Mouse (Mus musculus) left cerebral cortex, adult 9 months (tissue): ENCODE measurements around the gene Golph3.

ENCODE experiments used
- DNase-seq, 2 experiments: peaks; one replicate each; pipeline ENCODE4 v3.0.0; 2022; ENCODE audit warnings: low spot score in 2 of 2

The Golph3 gene

DNA sequence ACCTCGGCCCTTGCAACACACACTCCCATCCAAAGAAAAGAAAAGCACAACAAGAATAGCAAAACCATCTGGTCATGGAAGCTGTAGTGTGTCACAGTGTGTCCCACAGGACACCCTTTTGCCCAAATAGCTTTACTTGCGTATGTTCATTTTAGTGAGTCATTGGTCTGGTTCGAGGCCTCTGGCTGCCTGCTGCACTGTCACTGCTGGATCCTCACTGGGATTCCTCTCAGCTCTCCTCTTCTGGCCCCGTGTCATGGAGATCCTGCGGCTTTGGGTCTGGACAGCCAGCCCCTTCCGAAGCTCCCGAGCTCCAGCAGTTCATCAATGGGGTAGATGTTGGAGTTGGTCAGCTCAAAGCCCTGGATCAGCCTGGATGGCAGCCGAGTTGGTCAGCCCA, 2.8 kb upstream of the Golph3 start:
- no peak for DNase-seq

DNA sequence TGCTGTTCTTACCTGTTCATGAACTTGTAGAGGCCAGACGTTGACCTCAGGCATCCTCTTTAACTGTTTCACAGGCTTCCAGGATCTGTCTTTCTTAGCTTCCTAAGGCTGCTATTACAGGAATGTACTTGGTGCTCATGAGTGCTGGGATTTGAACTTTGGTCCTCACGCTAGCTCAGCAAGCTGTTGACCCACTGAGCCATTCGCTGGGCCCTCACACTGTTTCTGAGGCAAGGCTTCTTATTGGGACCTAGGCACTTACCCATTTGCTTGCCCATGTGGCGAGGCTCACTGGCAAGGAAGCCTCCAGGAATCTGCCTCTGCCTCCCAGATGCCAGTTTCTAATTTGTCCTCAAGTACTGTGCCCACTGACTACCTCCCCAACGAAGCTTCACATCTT, 1.4 kb upstream of the Golph3 start:
- no peak for DNase-seq

DNA sequence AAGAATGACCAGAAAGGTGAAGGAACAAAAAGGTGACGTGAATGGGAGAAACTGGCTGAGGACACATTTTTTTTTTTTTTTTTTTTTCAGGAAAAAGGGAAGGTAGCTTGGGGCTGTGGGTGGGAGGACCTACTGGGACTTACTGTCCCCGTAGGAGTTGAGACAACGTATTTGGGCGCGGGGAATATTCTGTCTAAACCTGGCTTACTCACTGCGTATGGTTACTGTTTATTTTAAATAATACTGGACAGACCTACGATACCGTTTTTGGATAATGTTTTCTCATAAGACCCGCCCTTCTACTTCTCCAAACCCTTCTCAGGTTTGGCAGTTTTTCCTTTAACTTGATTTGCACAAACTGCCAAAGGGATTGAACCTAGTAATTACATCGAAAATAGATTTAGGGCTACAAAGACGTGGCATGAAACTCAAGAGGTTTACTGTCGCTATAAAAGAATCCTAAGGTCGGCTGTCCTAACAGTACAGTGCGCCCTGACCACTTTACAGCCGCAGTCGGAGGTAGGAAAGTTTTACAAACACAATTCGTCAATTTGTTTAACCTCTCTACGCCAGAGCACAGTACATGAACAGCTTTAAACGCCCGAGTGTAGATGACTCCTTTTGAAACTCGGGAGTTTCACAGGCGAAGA, 684 bp upstream of the Golph3 start:
- no peak for DNase-seq

DNA sequence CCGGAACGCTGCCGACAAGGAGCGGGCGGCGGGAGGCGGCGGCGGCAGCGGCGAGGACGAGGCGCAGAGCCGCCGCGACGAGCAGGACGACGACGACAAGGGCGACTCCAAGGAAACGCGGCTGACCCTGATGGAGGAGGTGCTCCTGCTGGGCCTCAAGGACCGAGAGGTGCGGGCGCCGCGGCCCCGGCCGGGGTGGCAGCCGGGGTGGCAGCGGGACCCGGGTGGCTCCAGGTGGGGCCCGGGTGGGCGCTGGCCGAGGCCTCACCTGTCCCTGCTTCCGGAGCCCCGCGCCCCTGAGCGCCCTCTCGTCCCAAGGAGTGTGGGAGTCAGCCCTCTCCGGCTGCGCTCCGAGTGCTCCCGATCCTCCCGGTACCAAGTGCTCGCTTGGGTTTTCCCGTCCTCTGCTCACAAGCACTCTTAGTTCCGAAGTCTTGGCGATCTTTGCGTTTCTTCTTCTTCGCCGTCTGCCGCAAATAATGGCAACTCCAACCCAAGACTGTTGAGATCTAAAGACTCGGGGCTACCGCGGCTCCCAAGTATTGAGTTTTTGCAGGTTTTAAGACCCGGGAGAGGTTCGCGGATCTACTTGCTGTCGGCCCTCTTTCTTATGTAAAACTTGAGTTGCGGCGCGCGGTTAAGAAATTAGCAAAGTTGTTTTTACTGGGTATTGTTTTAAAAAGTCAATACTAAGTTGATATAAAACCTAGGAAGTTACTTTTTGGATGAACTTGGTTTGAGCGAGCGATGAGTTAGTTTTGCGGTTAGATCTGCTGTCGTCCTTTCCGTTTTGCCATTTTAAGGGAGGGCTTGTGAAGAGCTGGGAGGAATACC, 755 bp downstream of the Golph3 start, which contains the start of gene 1810049J17Rik:
1810049J17Rik (minus strand) TSS at position 112 of the 834 bp plus-strand sequence.
- peak in 1 of 2 experiments; percentile 14 for DNase-seq

DNA sequence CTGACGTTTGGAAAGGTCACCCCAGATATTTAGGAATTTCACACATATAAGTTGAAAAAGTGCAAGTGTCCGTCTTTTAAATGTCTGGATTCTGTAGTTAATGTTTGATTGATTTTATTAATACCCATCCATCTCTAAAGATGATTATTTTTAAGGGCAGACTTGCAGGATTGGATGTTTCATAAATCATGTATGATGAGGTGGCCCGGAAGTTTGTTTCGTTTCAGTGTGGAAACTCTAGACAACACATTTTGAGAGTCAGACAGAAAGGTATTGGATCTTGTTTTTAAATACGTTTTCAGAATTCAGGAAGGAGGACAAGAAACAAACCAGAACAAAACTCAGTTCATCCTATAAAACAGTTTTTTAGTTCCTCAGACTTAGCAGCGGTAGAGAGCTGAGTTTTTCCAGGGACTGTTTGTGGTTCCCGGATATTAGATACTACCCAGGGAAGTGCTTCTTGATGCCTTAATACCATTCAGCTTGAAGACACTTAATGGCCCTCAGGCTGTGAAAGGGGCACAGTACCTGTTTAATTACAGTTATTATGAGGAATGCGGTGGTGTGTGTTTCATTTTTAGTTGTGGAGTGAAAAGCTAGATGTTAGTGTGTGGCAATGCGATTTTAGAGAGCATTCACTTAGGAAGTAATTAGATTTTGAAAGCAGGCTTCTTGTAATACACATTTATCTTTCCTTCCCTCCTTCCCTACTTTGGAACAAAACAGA, 1.6 kb downstream of the Golph3 start:
- DNase-seq: no peak

DNA sequence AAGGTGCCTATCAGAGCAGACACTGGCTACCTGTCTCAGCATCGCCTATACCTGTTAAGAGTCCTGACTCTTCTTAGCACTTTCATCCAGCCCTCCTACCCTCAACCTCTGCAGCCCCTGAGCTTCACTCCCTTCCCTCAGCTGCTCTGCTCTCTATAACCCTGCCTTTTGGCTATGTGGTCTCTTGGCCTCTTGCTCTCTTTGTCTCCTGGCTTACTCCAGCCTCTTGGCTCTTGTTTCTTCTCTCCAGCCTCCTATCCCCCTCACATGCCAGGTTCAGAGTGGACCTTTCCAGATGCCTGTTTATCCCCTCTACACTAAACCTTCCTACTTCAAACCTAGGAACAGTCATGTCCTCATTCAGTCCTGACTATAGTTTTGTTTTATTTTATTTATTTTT, 3.1 kb downstream of the Golph3 start:
- DNase-seq: no peak

DNA sequence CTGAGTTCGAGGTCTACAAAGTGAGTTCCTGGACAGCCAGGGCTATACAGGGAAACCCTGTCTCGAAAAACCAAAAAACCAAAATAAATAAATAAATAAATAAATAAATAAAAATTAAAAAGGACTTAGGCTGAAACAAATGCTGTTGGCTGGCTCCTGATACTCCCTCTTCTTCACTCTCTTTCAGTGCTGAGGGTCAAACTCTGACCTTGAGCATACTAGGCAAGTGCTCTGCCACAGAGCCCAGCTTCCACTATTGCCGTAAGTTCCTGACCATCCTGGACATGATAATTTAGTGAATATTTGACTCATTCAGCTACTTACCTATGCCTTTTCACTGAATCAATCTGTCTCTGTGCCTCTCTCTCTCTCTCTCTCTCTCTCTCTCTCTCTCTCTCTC, 9.1 kb downstream of the Golph3 start:
- DNase-seq: no peak

DNA sequence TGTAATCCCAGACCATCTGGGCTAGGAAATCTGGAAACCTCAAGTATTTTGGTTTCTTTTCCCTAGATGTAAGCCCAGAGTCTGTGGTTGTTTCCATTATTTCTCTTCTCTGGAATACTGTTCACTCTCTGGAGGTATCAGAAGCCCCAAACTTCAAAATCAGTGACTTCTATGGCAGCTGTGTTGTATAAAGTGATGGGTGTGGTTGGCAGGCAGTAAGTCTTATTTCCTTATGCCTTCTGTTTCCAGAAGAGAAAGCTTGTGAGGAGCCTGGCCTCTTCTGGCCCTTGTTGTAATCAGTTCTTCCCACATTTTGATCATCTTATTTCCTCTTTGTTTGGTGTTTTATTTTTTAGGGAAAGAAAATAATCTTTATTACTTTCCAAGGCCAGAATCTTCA, 9.6 kb downstream of the Golph3 start:
- DNase-seq: no peak

DNA sequence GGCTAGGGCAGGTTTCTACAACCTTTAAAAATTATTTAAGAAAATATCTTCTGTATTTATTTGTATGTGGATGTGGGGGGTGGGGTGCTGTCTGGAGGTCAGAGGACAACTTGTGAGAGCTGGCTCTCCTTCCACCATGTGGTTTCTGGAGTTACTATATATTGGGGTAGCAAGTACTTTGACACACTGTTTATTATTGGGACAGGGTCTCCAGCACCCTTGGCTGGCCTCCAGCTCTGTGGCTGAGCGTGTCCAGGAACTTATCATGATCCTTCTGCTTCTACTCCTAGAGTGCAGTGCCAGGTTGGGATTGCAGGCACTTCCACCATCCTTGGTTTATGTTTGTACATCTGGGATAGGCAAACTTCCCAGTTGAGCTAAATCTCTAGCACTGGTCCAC, 10.1 kb downstream of the Golph3 start:
- DNase-seq: no peak

DNA sequence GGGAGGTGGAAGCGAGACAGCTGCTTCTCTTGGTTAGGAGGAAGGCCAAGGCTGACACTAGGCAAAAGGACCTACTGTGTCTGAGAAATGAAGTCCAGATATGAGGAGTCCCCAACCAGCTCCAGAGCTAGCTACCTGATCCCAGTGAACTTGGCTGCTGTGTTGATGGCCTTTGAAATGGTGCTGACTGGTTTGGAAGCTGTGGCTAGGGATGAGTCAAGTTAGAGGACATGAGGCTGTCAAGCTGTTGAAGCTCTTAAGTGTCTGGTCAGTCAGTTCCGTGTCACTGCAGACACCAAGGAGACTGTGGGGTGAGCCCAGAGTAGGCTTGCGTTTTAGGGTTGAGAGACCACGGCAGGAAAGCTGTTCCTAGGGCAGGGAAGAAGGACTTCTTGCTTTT, 13.1 kb downstream of the Golph3 start:
- no peak for DNase-seq

DNA sequence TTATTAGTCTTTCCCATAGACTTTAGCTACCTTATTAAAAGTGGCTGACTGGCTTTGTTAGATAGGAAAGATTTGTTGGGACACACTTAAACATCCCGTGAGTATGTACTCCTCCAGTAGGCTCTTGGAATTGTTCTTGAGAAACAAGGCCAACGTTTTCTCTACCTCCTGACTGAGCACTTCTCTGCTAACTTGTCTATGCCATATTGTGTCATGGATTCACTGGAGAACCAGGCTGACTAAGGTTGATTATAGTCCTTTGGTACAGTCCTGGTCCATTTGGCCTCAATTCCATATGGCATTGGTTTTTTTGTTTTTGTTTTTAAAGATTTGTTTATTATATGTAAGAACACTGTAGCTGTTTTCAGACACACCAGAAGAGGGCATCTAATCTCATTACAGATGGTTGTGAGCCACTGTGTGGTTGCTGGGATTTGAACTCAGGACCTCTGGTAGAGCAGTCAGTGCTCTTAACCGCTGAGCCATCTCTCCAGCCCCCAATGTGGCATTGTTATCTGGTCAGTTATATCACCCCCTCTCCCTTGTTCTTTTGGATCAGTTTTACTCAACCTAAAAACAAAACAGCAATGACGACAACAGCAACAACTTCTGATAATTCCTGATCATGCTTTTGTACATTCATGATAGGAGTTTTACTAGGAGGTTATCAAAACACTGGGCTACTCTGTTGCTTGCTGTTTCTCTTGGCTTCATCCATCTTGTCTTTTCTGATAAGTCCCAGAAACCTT, 16.0 kb downstream of the Golph3 start:
- no peak for DNase-seq

DNA sequence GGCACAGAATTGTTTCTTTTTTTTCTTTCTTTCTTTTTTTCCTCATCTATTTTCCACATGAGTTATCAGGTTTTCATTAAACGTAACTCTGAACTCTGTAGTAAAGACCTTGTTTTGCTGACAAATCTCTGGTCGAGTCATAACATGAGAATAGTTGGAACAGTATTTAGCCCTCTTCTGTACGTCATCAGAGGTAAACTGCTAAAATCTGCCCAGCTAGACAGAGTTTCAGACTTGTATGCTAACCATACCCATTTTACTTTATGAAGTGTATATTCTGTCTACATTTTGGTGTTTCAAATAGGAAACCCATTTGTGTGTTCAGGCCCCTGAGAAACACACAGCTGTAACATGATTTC, 16.5 kb downstream of the Golph3 start:
- no peak for DNase-seq

DNA sequence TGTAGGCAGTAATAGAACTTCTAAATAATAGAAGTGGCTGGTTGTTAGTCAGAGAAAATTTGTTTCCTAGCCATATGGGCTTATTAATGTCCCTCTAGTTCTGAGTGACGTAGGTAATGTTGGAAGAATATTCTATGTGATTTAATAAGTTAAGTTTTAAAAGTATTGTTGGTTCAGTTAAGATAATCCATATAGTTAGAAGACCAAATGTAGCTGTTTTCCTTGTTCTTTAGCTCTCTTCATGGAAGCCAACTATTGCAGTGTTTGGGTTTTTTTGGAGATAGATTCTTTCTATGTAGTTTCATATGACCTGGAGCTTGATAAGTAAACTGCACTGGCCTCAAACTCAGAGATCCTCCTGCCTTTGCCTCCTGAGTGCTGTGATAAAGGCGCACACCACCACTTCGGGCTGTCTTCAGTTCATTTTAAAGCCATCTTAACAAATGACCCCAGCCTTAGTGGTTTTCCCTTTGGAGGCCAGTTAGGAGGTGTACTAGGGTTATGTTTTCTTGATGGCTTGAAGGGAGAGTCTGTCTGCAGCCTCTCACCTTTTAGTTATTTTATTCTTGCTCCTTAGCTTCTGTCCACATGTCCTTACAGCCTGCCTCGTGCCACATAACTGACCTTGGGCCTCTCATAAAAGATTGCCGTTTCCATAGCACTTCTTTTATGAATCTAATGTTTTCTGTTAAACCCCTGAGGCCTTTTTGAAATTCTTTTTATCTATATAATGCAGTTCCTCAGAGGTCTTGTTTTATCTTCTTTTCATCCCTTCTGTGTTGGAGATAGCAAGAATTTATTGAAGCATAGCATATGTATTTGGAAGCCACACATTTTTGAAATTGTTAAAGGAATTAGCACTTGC, 19.5 kb downstream of the Golph3 start:
- no peak for DNase-seq

DNA sequence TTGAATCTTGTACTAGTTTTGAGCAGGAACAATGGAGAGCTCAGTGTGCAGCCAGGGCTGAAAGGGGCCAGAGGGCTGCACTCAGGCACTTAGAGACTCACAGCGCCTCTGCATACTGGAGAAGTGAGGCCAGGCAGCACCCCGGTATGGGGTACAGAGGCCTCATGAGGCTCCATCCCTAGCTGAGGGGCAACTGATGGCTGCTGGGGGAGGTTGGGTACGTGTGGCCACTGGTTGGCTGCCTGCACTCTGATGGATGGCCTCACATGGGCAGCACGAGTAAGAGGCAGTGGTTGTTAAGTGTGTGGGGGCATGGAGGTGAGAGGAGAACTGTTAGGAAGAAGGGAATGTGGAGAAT, 20.1 kb downstream of the Golph3 start:
- DNase-seq: no peak

DNA sequence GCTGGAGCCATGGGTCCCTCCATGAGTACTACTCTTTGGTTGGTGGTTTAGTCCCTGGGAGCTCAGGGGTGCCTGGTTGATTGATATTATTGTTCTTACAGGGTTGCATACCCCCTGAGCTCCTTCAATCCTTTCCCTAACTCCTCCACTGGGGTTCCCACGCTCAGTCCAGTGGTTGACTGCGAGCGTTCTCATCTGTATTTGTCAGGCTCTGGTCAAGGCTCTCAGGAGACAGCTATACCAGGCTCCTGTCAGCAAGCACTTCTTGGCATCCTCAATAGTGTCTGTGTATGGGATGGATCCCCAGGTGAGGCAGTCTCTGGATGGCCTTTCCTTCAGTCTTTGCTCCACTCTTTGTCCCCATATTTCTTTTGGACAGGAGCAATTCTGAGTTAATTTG, 25.7 kb downstream of the Golph3 start:
- no peak for DNase-seq

DNA sequence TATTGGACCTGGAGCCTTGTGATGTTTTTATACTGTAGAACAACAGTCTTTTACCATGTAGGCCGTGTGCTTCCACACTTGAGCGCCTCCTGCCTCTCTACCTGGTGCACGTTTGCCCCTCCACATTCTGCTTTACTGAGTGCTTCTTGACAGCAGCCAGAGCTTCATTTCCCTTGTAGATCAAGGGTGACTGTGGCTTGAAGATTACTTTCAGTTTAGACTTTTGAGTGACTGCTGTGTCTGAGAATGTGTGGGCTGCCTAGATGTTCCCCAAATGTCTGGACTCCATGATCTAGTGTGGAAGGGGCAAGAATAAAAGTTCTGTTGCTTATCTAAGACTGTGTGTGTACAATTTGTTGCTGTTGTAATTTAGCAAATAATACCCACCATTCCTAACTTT, 27.7 kb downstream of the Golph3 start:
- no peak for DNase-seq

DNA sequence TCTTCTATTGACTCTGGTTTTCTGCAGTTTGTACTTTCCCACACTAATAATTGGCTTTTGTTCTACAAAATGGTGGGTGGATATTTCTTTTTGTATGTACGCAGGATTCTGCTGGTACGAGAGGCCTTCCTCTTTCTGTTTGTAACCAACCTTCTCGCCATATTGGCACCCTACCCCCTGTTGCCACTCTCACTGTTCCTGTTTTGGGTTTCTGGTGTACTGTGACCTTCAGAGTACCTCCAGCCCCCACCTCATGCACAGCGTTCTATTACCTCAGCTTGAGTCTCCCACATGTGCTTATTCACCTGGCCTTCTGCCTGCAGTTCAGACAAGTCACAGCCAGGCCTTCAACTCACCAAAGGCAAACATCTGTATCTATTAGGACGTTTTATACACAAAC, 28.6 kb downstream of the Golph3 start:
- no peak for DNase-seq

DNA sequence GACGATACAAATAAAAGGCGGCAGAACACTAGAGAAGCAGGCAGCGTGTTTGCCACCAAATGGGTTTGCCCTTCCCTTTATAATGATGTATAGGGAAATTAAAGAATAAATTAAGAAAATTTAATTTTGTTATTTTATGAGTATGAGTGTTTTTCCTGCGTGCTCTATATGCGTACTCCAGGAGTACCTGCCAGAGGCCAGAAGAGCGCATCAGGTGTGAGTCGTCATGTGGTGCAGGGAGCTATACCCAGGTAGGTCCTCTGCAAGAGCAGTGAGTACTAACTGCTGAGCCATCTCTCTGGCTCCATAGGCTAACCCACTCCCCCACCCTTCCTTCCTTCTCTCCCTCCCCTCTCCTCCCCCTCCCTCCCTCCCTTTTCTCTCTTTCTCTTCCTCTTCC, 30.2 kb downstream of the Golph3 start:
- no peak for DNase-seq

DNA sequence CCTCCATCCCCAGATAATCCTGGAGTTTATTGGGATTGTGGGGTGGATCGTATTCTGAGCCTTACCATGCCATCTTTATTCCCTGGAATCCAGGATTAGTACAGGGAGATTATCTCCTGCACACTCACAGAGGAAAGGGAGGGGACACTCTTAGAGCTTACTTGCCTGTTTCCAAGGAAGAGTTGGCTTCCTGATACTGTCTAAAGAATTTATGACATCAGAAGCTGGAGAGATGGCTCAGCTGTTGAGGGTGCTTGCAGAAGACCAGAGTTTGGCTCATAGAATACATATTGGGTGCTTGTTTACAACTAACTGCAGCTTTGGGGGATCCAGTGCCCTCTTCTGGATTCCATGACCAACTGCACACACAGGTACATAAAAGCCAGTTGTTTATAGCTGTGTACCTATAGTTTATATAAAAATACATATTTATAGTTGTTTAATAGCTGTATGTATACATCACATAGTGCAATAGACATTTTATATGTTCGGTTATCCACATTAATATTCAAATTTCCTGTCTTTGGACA, 33.1 kb downstream of the Golph3 start:
- no peak for DNase-seq

DNA sequence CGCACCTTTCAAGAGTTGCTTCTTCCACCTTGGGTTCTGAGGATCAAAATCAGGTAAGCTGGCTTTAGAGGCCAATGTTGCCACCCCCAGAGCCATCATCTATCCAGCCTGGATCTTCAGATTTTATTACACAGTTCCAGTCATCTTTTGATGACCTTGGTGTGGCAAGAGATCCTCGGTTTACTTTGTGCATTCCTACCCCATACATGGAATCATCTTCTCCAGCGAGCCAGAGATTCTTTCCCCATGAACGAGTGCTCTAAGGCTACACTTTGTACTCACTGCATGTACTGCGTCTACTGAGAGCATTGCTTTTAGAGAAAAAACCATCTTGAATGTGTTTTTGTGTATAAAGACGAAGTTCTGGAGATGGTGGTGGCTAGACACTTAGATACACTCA, 34.0 kb downstream of the Golph3 start:
- DNase-seq: no peak

DNA sequence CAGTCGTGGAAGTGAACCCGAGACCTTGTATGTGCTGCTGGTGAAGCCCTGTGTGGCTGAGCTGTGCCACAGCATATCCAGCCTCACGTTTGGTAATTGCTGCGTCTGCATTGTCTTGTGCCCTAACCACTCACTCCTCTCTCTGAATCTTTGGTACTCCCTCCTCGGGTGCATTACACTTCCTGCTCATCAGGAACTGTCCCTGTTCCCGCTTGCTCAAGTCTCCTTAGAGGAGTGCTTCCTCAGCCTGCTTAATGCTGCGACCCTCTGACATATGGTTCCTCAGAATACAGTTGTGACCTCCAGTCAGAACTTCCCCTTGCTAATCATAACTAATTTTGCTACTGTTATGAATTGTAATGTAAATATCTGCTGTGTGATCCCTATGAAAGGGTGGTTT, 34.7 kb downstream of the Golph3 start:
- no peak for DNase-seq
